Mouse (Mus musculus): Measurements from ENCODE around the gene Arr3. TPM values are rescaled to one million over a fixed set of nuclear protein-coding genes. Genes with fewer than 3 reads are reported as not detected.

Arr3 gene
- 0.11 TPM in 1 of 2 replicates, not detected in the other for polyA plus RNA-seq (2014; fragmentation: Nextera tagmentation; extraction: Ambion mirVana)

- Histone ChIP-seq H3K4me1 (replicated peaks; ENCODE audit: control insufficient read depth, insufficient read depth, low read length) (no peaks in the 10 kb centered on the region), H3K4me3 (ENCODE audit: low read depth, low read length) (no peak within 1 kb of the TSS), H3K9ac (ENCODE audit: low read depth, low read length) (no peak within 1 kb of the TSS), H3K27me3 (ENCODE audit: control insufficient read depth, insufficient read depth, low read length) (no peaks in the 10 kb centered on the region), H3K36me3 (ENCODE audit: control insufficient read depth, insufficient read depth, low read length) (no peaks in the 10 kb centered on the region), H3K9me3 (ENCODE audit: control insufficient read depth, low read length) (no peaks in the 10 kb centered on the region), H3K4me2 (replicated peaks; ENCODE audit: low read depth, low read length) (no peak within 1 kb of the TSS), H3K27ac (ENCODE audit: low read depth, low read length) (no peak within 1 kb of the TSS)
- WGBS = 100% methylated on average over 1 of the region's 1 CpGs
- no peak for DNase-seq (ENCODE audit: low spot score)
- ATAC-seq (ENCODE audit: low FRiP score) = no peak
Measured at GRCm38 (mm10) chrX:100605314-100605713, at the start of gene Arr3. Gene Arr3, plus strand, starts transcription at chrX:100605497.

- no peak for DNase-seq (ENCODE audit: low spot score)
- Histone ChIP-seq H3K4me3 (ENCODE audit: low read depth, low read length) (no peak overlapping the region), H3K4me2 (replicated peaks; ENCODE audit: low read depth, low read length) (no peak overlapping the region), H3K27ac (ENCODE audit: low read depth, low read length) (no peak overlapping the region), H3K9me3 (ENCODE audit: control insufficient read depth, low read length) (no peaks in the 10 kb centered on the region), H3K36me3 (ENCODE audit: control insufficient read depth, insufficient read depth, low read length) (no peaks in the 10 kb centered on the region), H3K9ac (ENCODE audit: low read depth, low read length) (no peak overlapping the region), H3K27me3 (ENCODE audit: control insufficient read depth, insufficient read depth, low read length) (no peaks in the 10 kb centered on the region; the same call in 1 of the 2 replicates), H3K4me1 (replicated peaks; ENCODE audit: control insufficient read depth, insufficient read depth, low read length) (no peaks in the 10 kb centered on the region)
- no peak for ATAC-seq (ENCODE audit: low FRiP score)
- 85% methylated on average over 3 of the region's 3 CpGs for WGBS
Measured at GRCm38 (mm10) chrX:100556026-100556425, 49.3 kb upstream of the Arr3 start.

- Histone ChIP-seq H3K4me1 (replicated peaks; ENCODE audit: control insufficient read depth, insufficient read depth, low read length) (no peaks in the 10 kb centered on the region), H3K27ac (ENCODE audit: low read depth, low read length) (no peak overlapping the region), H3K4me2 (replicated peaks; ENCODE audit: low read depth, low read length) (no peak overlapping the region), H3K4me3 (ENCODE audit: low read depth, low read length) (no peak overlapping the region), H3K27me3 (ENCODE audit: control insufficient read depth, insufficient read depth, low read length) (no peaks in the 10 kb centered on the region), H3K9me3 (ENCODE audit: control insufficient read depth, low read length) (no peaks in the 10 kb centered on the region), H3K36me3 (ENCODE audit: control insufficient read depth, insufficient read depth, low read length) (no peaks in the 10 kb centered on the region), H3K9ac (ENCODE audit: low read depth, low read length) (no peak overlapping the region)
- DNase-seq (ENCODE audit: low spot score) (no peak), ATAC-seq (ENCODE audit: low FRiP score) (no peak)
- WGBS = 88% methylated on average over 3 of the region's 3 CpGs
Measured at GRCm38 (mm10) chrX:100565696-100566095, 39.6 kb upstream of the Arr3 start.

- Histone ChIP-seq H3K27ac (ENCODE audit: low read depth, low read length) (no peak within 1 kb of the TSS), H3K9me3 (ENCODE audit: control insufficient read depth, low read length) (no peaks in the 10 kb centered on the region), H3K4me3 (ENCODE audit: low read depth, low read length) (no peak within 1 kb of the TSS), H3K36me3 (ENCODE audit: control insufficient read depth, insufficient read depth, low read length) (no peaks in the 10 kb centered on the region), H3K4me2 (replicated peaks; ENCODE audit: low read depth, low read length) (no peak within 1 kb of the TSS), H3K9ac (ENCODE audit: low read depth, low read length) (no peak within 1 kb of the TSS), H3K27me3 (ENCODE audit: control insufficient read depth, insufficient read depth, low read length) (no peaks in the 10 kb centered on the region), H3K4me1 (replicated peaks; ENCODE audit: control insufficient read depth, insufficient read depth, low read length) (no peaks in the 10 kb centered on the region)
- DNase-seq (ENCODE audit: low spot score) = no peak
- 86% methylated on average over 1 of the region's 1 CpGs for WGBS
- no peak for ATAC-seq (ENCODE audit: low FRiP score)
Measured at GRCm38 (mm10) chrX:100571951-100572350, 33.3 kb upstream of the Arr3 start, which contains the start of gene Awat1. Gene Awat1, plus strand, starts transcription at chrX:100572251.

GRCm38 (mm10) chrX:100594791-100595190, 10.5 kb upstream of the Arr3 start, which contains the start of gene P2ry4:
Gene P2ry4, minus strand, starts transcription at chrX:100594869.
- WGBS = 70% methylated on average over 4 of the region's 4 CpGs
- H3K4me1 ChIP-seq (replicated peaks; ENCODE audit: control insufficient read depth, insufficient read depth, low read length) = no peaks in the 10 kb centered on the region

GRCm38 (mm10) chrX:100597439-100597838, 7.9 kb upstream of the Arr3 start:
- Histone ChIP-seq H3K4me3 (ENCODE audit: low read depth, low read length) (no peak overlapping the region), H3K27me3 (ENCODE audit: control insufficient read depth, insufficient read depth, low read length) (peaks cover 2% of the 10 kb centered on the region; the same call in 1 of the 2 replicates), H3K27ac (ENCODE audit: low read depth, low read length) (no peak overlapping the region), H3K36me3 (ENCODE audit: control insufficient read depth, insufficient read depth, low read length) (no peaks in the 10 kb centered on the region), H3K4me2 (replicated peaks; ENCODE audit: low read depth, low read length) (no peak overlapping the region), H3K4me1 (replicated peaks; ENCODE audit: control insufficient read depth, insufficient read depth, low read length) (no peaks in the 10 kb centered on the region), H3K9ac (ENCODE audit: low read depth, low read length) (no peak overlapping the region), H3K9me3 (ENCODE audit: control insufficient read depth, low read length) (no peaks in the 10 kb centered on the region)
- ATAC-seq (ENCODE audit: low FRiP score) = no peak
- 29% methylated on average over 5 of the region's 5 CpGs for WGBS
- peak; percentile 35 for DNase-seq (ENCODE audit: low spot score)

More at GRCm38 (mm10) chrX:100594791-100595190, 10.5 kb upstream of the Arr3 start, which contains the start of gene P2ry4:
- H3K27me3 ChIP-seq (ENCODE audit: control insufficient read depth, insufficient read depth, low read length) = peaks cover 3% of the 10 kb centered on the region; the same call in 1 of the 2 replicates
- DNase-seq (ENCODE audit: low spot score) (no peak), ATAC-seq (ENCODE audit: low FRiP score) (no peak)
- H3K4me3 ChIP-seq (ENCODE audit: low read depth, low read length) = no peak within 1 kb of the TSS
- no peak within 1 kb of the TSS for H3K9ac ChIP-seq (ENCODE audit: low read depth, low read length)
- H3K36me3 ChIP-seq (ENCODE audit: control insufficient read depth, insufficient read depth, low read length) = no peaks in the 10 kb centered on the region
- H3K4me2 ChIP-seq (replicated peaks; ENCODE audit: low read depth, low read length) = no peak within 1 kb of the TSS
- no peaks in the 10 kb centered on the region for H3K9me3 ChIP-seq (ENCODE audit: control insufficient read depth, low read length)
- H3K27ac ChIP-seq (ENCODE audit: low read depth, low read length) = no peak within 1 kb of the TSS

GRCm38 (mm10) chrX:100599755-100600154, 5.5 kb upstream of the Arr3 start:
- H3K9ac ChIP-seq (ENCODE audit: low read depth, low read length) = no peak overlapping the region
- no peak for DNase-seq (ENCODE audit: low spot score)
- H3K4me2 ChIP-seq (replicated peaks; ENCODE audit: low read depth, low read length) = no peak overlapping the region
- H3K4me3 ChIP-seq (ENCODE audit: low read depth, low read length) = no peak overlapping the region
- no peaks in the 10 kb centered on the region for H3K36me3 ChIP-seq (ENCODE audit: control insufficient read depth, insufficient read depth, low read length)
- no peaks in the 10 kb centered on the region for H3K9me3 ChIP-seq (ENCODE audit: control insufficient read depth, low read length)
- 66% methylated on average over 4 of the region's 4 CpGs for WGBS
- H3K4me1 ChIP-seq (replicated peaks; ENCODE audit: control insufficient read depth, insufficient read depth, low read length) = no peaks in the 10 kb centered on the region
- no peak for ATAC-seq (ENCODE audit: low FRiP score)
- H3K27me3 ChIP-seq (ENCODE audit: control insufficient read depth, insufficient read depth, low read length) = no peaks in the 10 kb centered on the region
- no peak overlapping the region for H3K27ac ChIP-seq (ENCODE audit: low read depth, low read length)

- Histone ChIP-seq H3K4me1 (replicated peaks; ENCODE audit: control insufficient read depth, insufficient read depth, low read length) (no peaks in the 10 kb centered on the region), H3K27me3 (ENCODE audit: control insufficient read depth, insufficient read depth, low read length) (peaks cover 3% of the 10 kb centered on the region; the same call in 1 of the 2 replicates), H3K4me2 (replicated peaks; ENCODE audit: low read depth, low read length) (no peak overlapping the region), H3K9me3 (ENCODE audit: control insufficient read depth, low read length) (no peaks in the 10 kb centered on the region), H3K36me3 (ENCODE audit: control insufficient read depth, insufficient read depth, low read length) (no peaks in the 10 kb centered on the region), H3K27ac (ENCODE audit: low read depth, low read length) (no peak overlapping the region), H3K4me3 (ENCODE audit: low read depth, low read length) (no peak overlapping the region), H3K9ac (ENCODE audit: low read depth, low read length) (no peak overlapping the region)
- WGBS = 63% methylated on average over 3 of the region's 3 CpGs
- DNase-seq (ENCODE audit: low spot score) (no peak), ATAC-seq (ENCODE audit: low FRiP score) (no peak)
Measured at GRCm38 (mm10) chrX:100618488-100618887, 13.2 kb downstream of the Arr3 start.

- Histone ChIP-seq H3K27ac (ENCODE audit: low read depth, low read length) (no peak overlapping the region), H3K4me3 (ENCODE audit: low read depth, low read length) (no peak overlapping the region), H3K27me3 (ENCODE audit: control insufficient read depth, insufficient read depth, low read length) (peaks cover 3% of the 10 kb centered on the region; the same call in 1 of the 2 replicates), H3K9ac (ENCODE audit: low read depth, low read length) (no peak overlapping the region), H3K36me3 (ENCODE audit: control insufficient read depth, insufficient read depth, low read length) (no peaks in the 10 kb centered on the region), H3K9me3 (ENCODE audit: control insufficient read depth, low read length) (no peaks in the 10 kb centered on the region), H3K4me1 (replicated peaks; ENCODE audit: control insufficient read depth, insufficient read depth, low read length) (no peaks in the 10 kb centered on the region), H3K4me2 (replicated peaks; ENCODE audit: low read depth, low read length) (no peak overlapping the region)
- 77% methylated on average over 2 of the region's 2 CpGs for whole genome bisulfite sequencing
- no peak for DNase-seq (ENCODE audit: low spot score)
- no peak for ATAC-seq (ENCODE audit: low FRiP score)
Measured at GRCm38 (mm10) chrX:100621366-100621765, 16.1 kb downstream of the Arr3 start.

Data from hindbrain, embryonic 11.5 days (tissue).